Mouse (Mus musculus) heart, adult 2 months (tissue): ENCODE measurements around the gene Hoxb2.

Experiments
- CTCF ChIP-seq: fragments of 200-600 bp; IDR thresholded peaks from 2 replicates; pipeline ENCODE4 v1.8.1; 2022; ENCODE audit warnings: antibody characterized with exemption, mild to moderate bottlenecking, moderate library complexity
- EP300 ChIP-seq: fragments of 200-500 bp; IDR thresholded peaks from 2 replicates; pipeline ENCODE4 v1.6.1; 2011; ENCODE audit warnings: low read depth, low read length, control low read depth; ENCODE audit not compliant: insufficient read depth
- POLR2A ChIP-seq: fragments of 200-500 bp; IDR thresholded peaks from 2 replicates; pipeline ENCODE4 v1.6.1; 2011; ENCODE audit warnings: mild to moderate bottlenecking, low read depth, low read length, control low read depth; ENCODE audit not compliant: insufficient read depth

GRCm38 (mm10) chr11:96353939-96354338, 3.6 kb downstream of the Hoxb2 start:
- TF ChIP-seq EP300 (no peak), CTCF (no peak), POLR2A (no peak)
